Mouse (Mus musculus) activated CD4-positive, CD25-positive, alpha-beta regulatory T cell (primary cell): ENCODE measurements around the gene Clcn7. TPM values are rescaled to one million over a fixed set of nuclear protein-coding genes. Genes with fewer than 3 reads are reported as not detected.

ENCODE experiments used
- polyA plus RNA-seq, 2 experiments: library from polyadenylated mRNA; unstranded; fragments of 100-300 nt; shearing (Covaris generic); gene quantifications; one replicate each; pipeline ENCODE4 v1.2.1; 2017

The Clcn7 gene
- 10 to 100 TPM; 26.5 to 27.8 TPM for polyA plus RNA-seq

GRCm38 (mm10) chr17:25133275-25133698, at the start of gene Clcn7:
Gene Clcn7, plus strand, starts transcription at chr17:25133391.

DNA sequence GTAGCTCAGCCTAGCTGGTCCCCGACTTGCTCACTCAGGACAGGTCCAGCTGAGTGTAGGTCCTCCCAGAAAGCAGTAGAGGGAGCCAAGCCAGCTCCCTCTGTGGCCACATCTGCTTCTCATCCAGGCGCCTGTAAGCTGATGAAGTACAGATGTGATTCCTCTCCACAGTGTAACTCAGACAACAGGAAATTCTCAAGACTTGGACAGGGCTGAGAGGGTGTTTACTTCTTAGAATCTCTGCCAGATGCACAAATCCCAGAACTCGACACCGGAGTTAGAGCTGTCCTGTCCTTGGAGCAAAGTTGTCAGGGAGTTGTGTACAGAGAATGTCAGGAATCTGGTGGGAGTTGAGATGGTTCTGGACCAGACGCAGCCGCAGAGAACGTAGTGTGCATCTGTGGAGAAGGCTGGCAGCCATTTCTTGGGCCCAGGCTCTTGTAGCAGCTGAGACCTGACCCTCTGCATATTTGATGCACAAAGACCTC, 49.7 kb upstream of the Clcn7 start, which contains the start of gene Tmem204:
Tmem204 (minus strand) TSS at position 148 of the 488 bp plus-strand sequence.

DNA sequence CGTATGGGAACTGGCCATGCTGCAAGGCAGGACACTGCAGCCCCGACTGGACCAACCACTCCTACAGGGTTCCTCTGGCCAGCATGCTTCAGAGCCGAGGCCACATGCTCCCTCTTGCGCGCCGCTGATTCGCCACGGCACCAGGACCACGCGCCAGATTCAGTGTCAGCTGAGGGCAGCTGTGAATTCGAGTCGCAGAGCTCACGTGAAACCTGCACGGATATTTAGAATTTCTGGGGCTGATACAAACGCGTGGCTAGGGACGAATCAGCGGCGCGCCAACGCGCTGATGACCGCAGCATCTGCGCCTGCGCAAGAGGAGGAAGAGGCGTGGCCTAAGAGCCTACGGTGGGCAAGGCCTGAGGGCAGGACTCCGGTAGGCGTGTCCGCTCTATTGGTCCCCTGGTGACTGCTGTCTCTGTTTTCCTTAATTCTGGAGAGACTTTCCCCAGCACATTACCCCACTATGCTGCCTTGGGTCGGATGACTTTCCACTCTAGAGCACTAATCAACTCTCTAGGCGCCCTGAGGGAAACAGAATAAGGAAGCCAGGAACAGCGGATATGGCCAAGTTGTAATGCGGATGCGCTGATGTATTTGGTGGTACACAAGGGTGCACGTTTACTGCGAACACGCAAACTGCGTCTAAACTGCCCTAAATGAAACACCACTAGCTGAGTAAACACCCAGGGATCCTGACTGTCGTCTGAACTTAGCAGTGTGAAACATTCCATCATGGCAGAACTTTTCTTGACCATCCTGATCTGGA, 17.3 kb upstream of the Clcn7 start, which contains the start of gene Telo2:
Telo2 (minus strand) TSS at position 304 of the 769 bp plus-strand sequence.

GRCm38 (mm10) chr17:25120406-25120805, 12.8 kb upstream of the Clcn7 start, which contains the start of gene Ptx4:
Gene Ptx4, plus strand, starts transcription at chr17:25120760.

DNA sequence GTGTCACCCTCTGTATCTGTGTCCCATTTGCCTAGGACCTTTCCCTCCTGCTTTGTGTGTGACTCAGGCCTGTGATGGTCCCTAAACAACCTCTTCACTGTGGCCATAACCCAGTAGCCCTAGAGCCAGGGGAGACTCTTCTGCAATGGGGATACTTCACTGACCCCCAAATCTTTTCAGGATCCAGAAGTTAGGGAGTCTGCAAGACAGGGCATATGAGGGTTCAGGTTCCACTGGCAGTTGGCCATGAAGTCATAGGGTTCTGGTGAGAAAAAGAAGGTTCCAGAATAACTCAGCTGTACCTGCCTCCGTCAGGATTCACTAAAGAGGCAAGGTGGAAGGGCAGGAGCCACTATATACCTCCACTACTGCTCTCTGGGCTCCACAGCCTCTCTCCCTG, 29.0 kb downstream of the Clcn7 start, which contains the start of gene Ccdc154:
Ccdc154 (plus strand) TSS at position 301 of the 400 bp plus-strand sequence.

GRCm38 (mm10) chr17:25175411-25175810, 42.2 kb downstream of the Clcn7 start, which contains the start of gene Gm38655:
Gene Gm38655, minus strand, starts transcription at chr17:25175471.

DNA sequence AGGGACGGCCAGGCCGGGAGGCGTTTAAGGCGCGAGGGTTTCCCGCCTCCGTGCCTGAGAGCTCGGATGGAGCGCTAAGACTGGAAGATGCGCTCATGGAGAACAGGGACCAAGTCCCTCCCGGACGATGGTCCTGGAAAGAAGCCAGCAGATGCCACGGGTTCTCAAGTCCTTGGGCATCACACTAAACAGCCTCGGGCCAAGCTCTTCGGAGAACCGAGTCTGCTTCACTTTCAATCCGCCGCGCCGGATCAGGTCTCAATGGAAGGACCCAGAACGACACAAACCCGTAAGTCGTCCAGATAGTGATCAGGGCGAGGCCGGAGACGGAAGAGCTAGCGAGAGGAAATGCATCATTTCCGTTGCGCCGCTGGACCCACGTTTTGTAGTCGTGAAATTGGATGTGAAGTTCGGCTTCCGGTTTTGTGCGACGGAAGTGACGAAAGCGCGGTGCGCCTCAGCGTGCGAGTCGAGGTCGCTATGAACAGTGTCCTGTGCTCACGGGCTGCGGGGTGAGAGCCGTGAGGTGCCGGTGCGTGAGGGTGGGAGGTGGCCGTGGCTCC, 51.0 kb downstream of the Clcn7 start, which contains the start of gene BC003965:
BC003965 (plus strand) TSS at position 426 of the 563 bp plus-strand sequence.

DNA sequence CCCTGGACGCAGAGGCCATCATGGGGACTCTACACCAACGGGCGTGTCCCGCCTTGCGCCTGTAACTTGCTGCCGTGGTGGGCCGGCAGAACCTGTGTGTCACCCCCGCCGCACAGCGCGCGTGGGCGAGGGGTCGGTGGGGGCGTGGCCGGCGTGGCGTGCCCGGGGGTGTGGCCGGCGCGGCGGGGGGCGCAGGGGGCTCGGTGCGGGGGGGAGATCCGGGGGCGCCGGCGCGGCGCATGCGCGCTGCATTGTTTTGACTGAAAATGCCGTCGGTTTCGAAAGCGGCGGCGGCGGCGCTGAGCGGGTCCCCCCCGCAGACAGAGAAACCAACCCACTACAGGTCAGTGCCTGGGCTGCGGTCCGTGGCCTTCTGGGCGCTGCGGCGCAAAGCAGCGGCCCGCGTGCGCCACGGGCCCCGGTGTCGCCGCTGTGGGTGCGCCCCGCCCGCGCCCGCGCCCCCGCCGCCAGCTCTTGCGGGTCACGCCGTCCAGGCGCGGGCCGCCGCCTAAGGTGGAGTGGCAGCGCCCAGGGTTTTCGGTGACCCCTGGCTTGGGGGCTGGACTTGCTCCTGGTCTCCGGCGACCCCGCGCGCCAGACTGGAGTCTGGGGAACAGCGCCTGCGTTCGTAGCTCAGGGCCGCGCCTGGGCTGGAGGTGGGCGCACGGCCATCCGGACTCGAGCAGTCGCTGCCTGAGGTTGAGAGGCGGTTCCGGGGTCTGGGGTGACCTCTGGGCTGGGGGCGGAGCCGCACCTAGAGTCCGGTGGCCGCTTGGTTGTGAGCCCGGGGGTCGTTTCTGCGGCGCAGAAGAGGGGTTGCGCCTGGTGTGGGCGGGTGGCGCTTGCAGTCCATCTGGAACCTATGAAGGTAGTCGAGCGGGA, 55.2 kb downstream of the Clcn7 start, which contains the start of gene Unkl:
Unkl (plus strand) TSS at position 248 of the 882 bp plus-strand sequence.

Other genes starting within 250 kb of the Clcn7 start
- gene Nubp2, start 247.0 kb upstream of the Clcn7 start, polyA plus RNA-seq, result 100 to 1,000 TPM; 110 to 137 TPM
- 10 to 100 TPM; 55.8 to 76.0 TPM for gene Spsb3, start 246.7 kb upstream of the Clcn7 start, polyA plus RNA-seq
- gene Eme2, start 238.3 kb upstream of the Clcn7 start, polyA plus RNA-seq, result 10 to 100 TPM; 35.1 to 39.1 TPM
- 100 to 1,000 TPM in 1 of 2 experiments, 10 to 100 TPM in 1; 86.5 to 135 TPM for gene Mrps34, start 238.3 kb upstream of the Clcn7 start, polyA plus RNA-seq
- gene Nme3, start 236.9 kb upstream of the Clcn7 start, polyA plus RNA-seq, result 10 to 100 TPM; 51.3 to 58.1 TPM
- gene Mapk8ip3, start 196.4 kb upstream of the Clcn7 start, polyA plus RNA-seq, result 10 to 100 TPM; 30.5 to 33.8 TPM
- 10 to 100 TPM; 29.2 to 35.8 TPM for gene Jpt2, start 172.7 kb upstream of the Clcn7 start, polyA plus RNA-seq
- gene Cramp1l, start 117.6 kb upstream of the Clcn7 start, polyA plus RNA-seq, result 10 to 100 TPM in 1 of 2 experiments, 1 to 10 TPM in 1; 7.4 to 11.0 TPM
- gene Ift140, start 117.3 kb upstream of the Clcn7 start, polyA plus RNA-seq, result 10 to 100 TPM; 13.6 to 14.1 TPM
- gene Tmem204, start 49.8 kb upstream of the Clcn7 start, polyA plus RNA-seq, result 1 to 10 TPM in 1 of 2 experiments, under 1 TPM in 1; 0.91 to 1.0 TPM
- 10 to 100 TPM; 18.6 to 21.5 TPM for gene Telo2, start 17.4 kb upstream of the Clcn7 start, polyA plus RNA-seq
- gene Ptx4, start 12.6 kb upstream of the Clcn7 start, polyA plus RNA-seq, result under 1 TPM in 1 of 2 experiments, not detected in 1; 0.33 TPM
- gene Ccdc154, start 29.1 kb downstream of the Clcn7 start, polyA plus RNA-seq, result under 1 TPM in 1 of 2 experiments, not detected in 1; 0.14 TPM
- gene Gm38655, start 42.1 kb downstream of the Clcn7 start, polyA plus RNA-seq, result not detected
- 10 to 100 TPM; 21.9 to 25.9 TPM for gene BC003965, start 51.2 kb downstream of the Clcn7 start, polyA plus RNA-seq
- 10 to 100 TPM; 15.9 to 31.9 TPM for gene Unkl, start 55.0 kb downstream of the Clcn7 start, polyA plus RNA-seq
- 100 to 1,000 TPM in 1 of 2 experiments, 10 to 100 TPM in 1; 78.6 to 103 TPM for gene Gnptg, start 106.7 kb downstream of the Clcn7 start, polyA plus RNA-seq
- 10 to 100 TPM; 65.0 to 68.1 TPM for gene Tsr3, start 106.8 kb downstream of the Clcn7 start, polyA plus RNA-seq
- 10 to 100 TPM; 19.7 to 99.3 TPM for gene Baiap3, start 123.0 kb downstream of the Clcn7 start, polyA plus RNA-seq
- gene Ube2i, start 141.2 kb downstream of the Clcn7 start, polyA plus RNA-seq, result 100 to 1,000 TPM; 545 to 561 TPM
- not detected for gene Prss34, start 165.0 kb downstream of the Clcn7 start, polyA plus RNA-seq
- not detected for gene Prss28, start 175.3 kb downstream of the Clcn7 start, polyA plus RNA-seq
- gene Prss29, start 185.3 kb downstream of the Clcn7 start, polyA plus RNA-seq, result not detected
- gene Tpsab1, start 212.2 kb downstream of the Clcn7 start, polyA plus RNA-seq, result under 1 TPM; 0.14 to 0.34 TPM
- 1 to 10 TPM in 1 of 2 experiments, not detected in 1; 1.2 TPM for gene Tpsb2, start 232.9 kb downstream of the Clcn7 start, polyA plus RNA-seq
- not detected for gene Tpsg1, start 235.9 kb downstream of the Clcn7 start, polyA plus RNA-seq